In the genomic region with DNA sequence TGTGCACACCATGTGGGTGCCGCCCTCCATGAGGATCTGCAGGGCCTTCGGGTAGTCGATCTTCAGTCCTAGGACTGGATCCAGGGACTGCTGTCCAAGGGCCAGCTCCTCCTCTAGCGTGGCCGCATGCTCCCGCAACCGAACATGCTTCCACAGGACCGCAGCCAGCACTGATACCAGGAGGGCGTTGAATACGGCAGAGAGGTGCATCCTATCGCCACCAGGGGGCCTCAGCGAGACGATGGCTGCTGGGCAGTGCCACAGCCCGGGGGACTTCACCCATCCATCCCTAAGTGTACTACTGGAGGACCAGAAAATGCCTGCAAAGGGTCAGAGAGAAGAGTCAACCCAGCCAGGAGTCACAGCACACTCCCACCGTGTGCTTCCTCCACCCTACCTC, we compare ENCODE assay signal across 8 mouse cellular contexts. TPM values are rescaled to one million over a fixed set of nuclear protein-coding genes. Genes with fewer than 3 reads are reported as not detected.
DNase-seq lines count a peak whose midpoint lies in the region; ATAC-seq and TF ChIP-seq lines count a peak whose summit lies in the region.

No protein-coding gene starts in this region.

- TF ChIP-seq CTCF in E14TG2a.4 (conservative IDR thresholded peaks at IDR 0.05; ENCODE audit: low read length), result peak; percentile 80
- TF ChIP-seq CTCF in heart, postnatal 0 days (IDR thresholded peaks at IDR 0.05; ENCODE audit: low read depth), result peak; percentile 79
- TF ChIP-seq CTCF in lung, postnatal 0 days (IDR thresholded peaks at IDR 0.05), result peak; percentile 96

- 0 out of 2 replicates have a peak overlapping the region, but pooled peaks have one; percentile 23 for H3K4me3 ChIP-seq in E14TG2a.4 (replicated peaks; ENCODE audit: low read length)
- no peak overlapping the region for H3K4me3 ChIP-seq in embryonic facial prominence, embryonic 14.5 days (ENCODE audit: low read depth, low read length)
- no peak overlapping the region for H3K4me3 ChIP-seq in heart, postnatal 0 days (ENCODE audit: low read depth, low read length)
- H3K4me3 ChIP-seq in lung, postnatal 0 days (ENCODE audit: low read depth, low read length), result no peak overlapping the region

- H3K36me3 ChIP-seq in E14TG2a.4 (ENCODE audit: insufficient read depth, low read length), result no peaks in the 10 kb centered on the region
- peaks cover 12% of the 10 kb centered on the region; the same call in 1 of the 2 replicates for H3K36me3 ChIP-seq in embryonic facial prominence, embryonic 14.5 days (ENCODE audit: control insufficient read depth, insufficient read depth, low read length)
- no peaks in the 10 kb centered on the region for H3K36me3 ChIP-seq in heart, postnatal 0 days (replicated peaks; ENCODE audit: control insufficient read depth, insufficient read depth, low read length)
- H3K36me3 ChIP-seq in lung, postnatal 0 days (ENCODE audit: insufficient read depth, low read length), result no peaks in the 10 kb centered on the region

- H3K4me1 ChIP-seq in E14TG2a.4 (replicated peaks; ENCODE audit: low read depth, low read length), result peaks cover 33% of the 10 kb centered on the region
- no peaks in the 10 kb centered on the region for H3K4me1 ChIP-seq in embryonic facial prominence, embryonic 14.5 days (ENCODE audit: control insufficient read depth, insufficient read depth, low read length)
- no peaks in the 10 kb centered on the region for H3K4me1 ChIP-seq in heart, postnatal 0 days (ENCODE audit: control insufficient read depth, insufficient read depth)
- H3K4me1 ChIP-seq in lung, postnatal 0 days (ENCODE audit: insufficient read depth, low read depth, low read length), result no peaks in the 10 kb centered on the region

- H3K4me2 ChIP-seq in embryonic facial prominence, embryonic 14.5 days (ENCODE audit: low read depth, low read length), result no peak overlapping the region
- no peak overlapping the region for H3K4me2 ChIP-seq in heart, postnatal 0 days (ENCODE audit: low read depth, low read length)
- no peak overlapping the region for H3K4me2 ChIP-seq in lung, postnatal 0 days (replicated peaks; ENCODE audit: low read depth, low read length)

- no peak for TF ChIP-seq EP300 in heart, postnatal 0 days (IDR thresholded peaks at IDR 0.05; ENCODE audit: low read depth)
- no peak for TF ChIP-seq EP300 in lung, postnatal 0 days (IDR thresholded peaks at IDR 0.05)

- H3K27ac ChIP-seq in embryonic facial prominence, embryonic 14.5 days (replicated peaks; ENCODE audit: low read depth, low read length), result no peak overlapping the region
- H3K27ac ChIP-seq in heart, postnatal 0 days (ENCODE audit: low read depth), result no peak overlapping the region
- no peak overlapping the region for H3K27ac ChIP-seq in lung, postnatal 0 days (ENCODE audit: low read length)

- H3K27me3 ChIP-seq in E14TG2a.4 (ENCODE audit: insufficient read depth, low read length), result no peaks in the 10 kb centered on the region
- H3K27me3 ChIP-seq in embryonic facial prominence, embryonic 14.5 days (replicated peaks; ENCODE audit: control insufficient read depth, insufficient read depth, low read length), result no peaks in the 10 kb centered on the region
- H3K27me3 ChIP-seq in heart, postnatal 0 days (ENCODE audit: control insufficient read depth, insufficient read depth, low read length), result no peaks in the 10 kb centered on the region
- H3K27me3 ChIP-seq in lung, postnatal 0 days (replicated peaks; ENCODE audit: insufficient read depth, low read length), result no peaks in the 10 kb centered on the region

- ATAC-seq in embryonic facial prominence, embryonic 14.5 days (ENCODE audit: low read depth), result peak; percentile 44; the same call in 1 of the 2 replicates
- peak; percentile 57 for ATAC-seq in heart, postnatal 0 days (ENCODE audit: insufficient read depth, low read depth)
- ATAC-seq in lung, postnatal 0 days, result peak; percentile 65
- ATAC-seq in activated CD4-positive, CD25-positive, alpha-beta regulatory T cell, adult 4 months, result no peak

- peak; percentile 50 to 71 for DNase-seq in adrenal gland, postnatal 4 days (ENCODE audit: low spot score in 2 of 2)
- no peak for DNase-seq in embryonic facial prominence, embryonic 14.5 days (ENCODE audit: low spot score)
- DNase-seq in heart, postnatal 0 days (ENCODE audit: low spot score), result peak; percentile 13
- peak; percentile 87 to 88 for DNase-seq in kidney, postnatal 4 days
- DNase-seq in lung, postnatal 0 days (ENCODE audit: low spot score), result peak; percentile 56
- DNase-seq in right cerebral cortex, adult 2 months (ENCODE audit: low spot score in 2 of 2), result peak; percentile 81 to 86

- 59% methylated on average over 15 of the region's 15 CpGs for WGBS in embryonic facial prominence, embryonic 14.5 days
- 30% methylated on average over 15 of the region's 15 CpGs for WGBS in heart, postnatal 0 days
- 31% methylated on average over 15 of the region's 15 CpGs for WGBS in lung, postnatal 0 days

- no peak overlapping the region for H3K9ac ChIP-seq in embryonic facial prominence, embryonic 14.5 days (ENCODE audit: low read depth, low read length)
- no peak overlapping the region for H3K9ac ChIP-seq in heart, postnatal 0 days (replicated peaks; ENCODE audit: low read depth, low read length)
- no peak overlapping the region for H3K9ac ChIP-seq in lung, postnatal 0 days (replicated peaks; ENCODE audit: low read depth)

- H3K9me3 ChIP-seq in E14TG2a.4 (ENCODE audit: low read length), result 0 out of 2 replicates have a peak, but pooled peaks cover 8% of the 10 kb centered on the region
- H3K9me3 ChIP-seq in embryonic facial prominence, embryonic 14.5 days (ENCODE audit: control insufficient read depth, low read length), result no peaks in the 10 kb centered on the region
- H3K9me3 ChIP-seq in heart, postnatal 0 days (replicated peaks; ENCODE audit: control insufficient read depth, low read length), result no peaks in the 10 kb centered on the region
- H3K9me3 ChIP-seq in lung, postnatal 0 days (ENCODE audit: low read length), result no peaks in the 10 kb centered on the region

RNA-seq across cellular contexts. Expression of gene Pomgnt2, which starts 13.4 kb away (rescaled TPM):
- total RNA-seq in adrenal gland, postnatal 4 days (2021), result 10 to 100 TPM; 15.6 to 19.9 TPM
- 15.8 and 17.6 TPM in 2 replicates for polyA plus RNA-seq in embryonic facial prominence, embryonic 14.5 days (2014; fragmentation: Nextera tagmentation; extraction: Ambion mirVana)
- total RNA-seq in heart, postnatal 0 days (2014; rRNA removed; ENCODE audit: low replicate concordance), result 14.2 and 19.4 TPM in 2 replicates
- 6.9 and 7.9 TPM in 2 replicates for polyA plus RNA-seq in heart, postnatal 0 days (2015; fragmentation: Nextera tagmentation; extraction: Ambion mirVana)
- 4.3 and 5.6 TPM in 2 replicates for polyA plus RNA-seq in lung, postnatal 0 days (2015; fragmentation: Nextera tagmentation; extraction: Ambion mirVana)
- polyA plus RNA-seq in activated CD4-positive, CD25-positive, alpha-beta regulatory T cell, adult 4 months (2017; shearing (Covaris generic)), result not detected

RNA-seq across cellular contexts. Expression of gene Fam198a, which starts 32.7 kb away (rescaled TPM):
- total RNA-seq in adrenal gland, postnatal 4 days (2021), result 1 to 10 TPM; 6.8 to 8.4 TPM
- polyA plus RNA-seq in embryonic facial prominence, embryonic 14.5 days (2014; fragmentation: Nextera tagmentation; extraction: Ambion mirVana), result 4.9 and 7.0 TPM in 2 replicates
- 1.1 and 3.1 TPM in 2 replicates for total RNA-seq in heart, postnatal 0 days (2014; rRNA removed; ENCODE audit: low replicate concordance)
- polyA plus RNA-seq in heart, postnatal 0 days (2015; fragmentation: Nextera tagmentation; extraction: Ambion mirVana), result 0.78 and 0.85 TPM in 2 replicates
- polyA plus RNA-seq in lung, postnatal 0 days (2015; fragmentation: Nextera tagmentation; extraction: Ambion mirVana), result 1.6 and 3.0 TPM in 2 replicates
- not detected for polyA plus RNA-seq in activated CD4-positive, CD25-positive, alpha-beta regulatory T cell, adult 4 months (2017; shearing (Covaris generic))
